Mouse (Mus musculus) retina, postnatal 1 day (tissue): Measurements from ENCODE around the gene Ythdf2.

Experiments used
- DNase-seq: peaks from one replicate; pipeline ENCODE4 v3.0.0-alpha.2; 2012

Ythdf2 gene

DNA sequence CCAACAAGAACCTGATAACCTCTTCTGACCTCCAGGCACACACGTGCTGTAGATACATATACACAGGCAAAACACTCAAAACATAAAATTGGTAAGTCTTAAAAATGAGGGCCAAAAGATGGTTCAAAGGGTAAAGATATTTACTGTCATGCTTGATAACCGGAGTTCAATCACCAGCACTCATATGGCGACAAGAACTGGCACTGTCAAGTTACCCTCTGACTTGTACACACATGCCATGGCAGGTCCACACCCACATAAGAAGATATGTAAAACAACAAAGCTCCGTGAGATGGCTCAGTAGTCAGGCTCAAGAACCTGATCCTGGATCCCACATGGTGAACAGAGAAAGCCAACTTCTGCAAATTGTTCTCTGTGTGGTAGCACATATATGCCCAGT is 4.8 kb downstream of the Ythdf2 start:
- DNase-seq = no peak

GRCm38 (mm10) chr4:132198771-132199170 is 13.3 kb downstream of the Ythdf2 start:
- no peak for DNase-seq

DNA sequence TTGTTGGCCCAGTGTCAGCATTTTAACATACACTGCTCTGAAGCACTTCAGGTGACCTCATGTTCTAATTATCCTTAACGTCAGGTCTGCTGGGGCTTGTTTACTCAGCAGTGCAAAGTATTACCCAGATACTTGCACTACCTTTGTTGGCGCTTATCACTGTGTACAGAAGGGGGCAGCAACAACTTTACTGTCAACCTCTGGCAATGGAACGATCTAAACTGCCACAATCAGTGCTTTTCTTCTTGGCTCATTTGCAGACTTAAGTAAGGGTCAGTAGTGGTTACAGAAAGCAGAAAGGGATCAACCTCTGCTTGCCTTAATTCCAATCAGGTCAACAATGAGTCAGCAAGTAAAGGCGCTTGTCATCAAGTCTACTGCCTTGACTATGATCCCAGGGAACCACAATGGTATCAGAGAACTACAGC is 13.8 kb downstream of the Ythdf2 start:
- peak; percentile 39 for DNase-seq

GRCm38 (mm10) chr4:132194975-132195374 is 17.1 kb downstream of the Ythdf2 start:
- no peak for DNase-seq

DNA sequence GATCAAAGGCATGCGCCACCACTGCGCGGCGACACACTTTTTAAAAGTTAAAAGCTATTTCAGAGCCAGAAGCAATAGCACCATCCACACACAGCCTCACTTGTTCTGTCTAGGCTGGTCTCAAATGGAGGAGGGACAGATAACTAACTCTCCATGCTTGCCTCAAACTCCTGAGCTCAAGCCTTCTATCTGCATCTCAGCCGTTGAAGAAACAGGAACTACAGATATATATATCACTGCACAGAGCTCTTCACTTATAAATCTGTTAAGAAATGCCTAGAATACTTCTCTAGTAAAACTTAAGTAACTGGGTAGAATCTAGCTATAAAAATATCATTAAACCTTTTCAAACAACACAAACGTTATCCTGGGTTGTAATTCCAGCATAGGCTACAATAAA is 17.7 kb downstream of the Ythdf2 start:
- DNase-seq = no peak

- DNase-seq = no peak
These were observed 24.2 kb downstream of the Ythdf2 start for GRCm38 (mm10) chr4:132187826-132188401.

DNA sequence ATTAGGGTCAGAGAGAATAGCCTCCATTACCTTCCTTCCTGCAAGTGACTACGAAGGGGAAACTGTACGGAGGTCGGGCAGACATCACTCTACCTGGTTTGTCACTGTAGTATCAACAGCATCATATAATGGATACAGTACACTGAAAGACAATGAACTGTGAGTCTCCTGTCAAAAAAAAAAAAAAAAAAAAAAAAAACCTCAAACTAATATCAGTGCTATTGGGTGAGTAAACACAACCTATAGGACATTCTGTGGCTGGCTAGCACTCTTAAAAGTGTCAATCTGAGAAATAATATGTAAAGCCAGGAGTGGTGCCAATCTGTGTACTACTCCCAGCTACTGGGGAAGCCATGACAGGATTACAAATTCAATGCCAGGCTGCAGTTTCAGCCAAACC is 28.9 kb downstream of the Ythdf2 start:
- DNase-seq = no peak

- no peak for DNase-seq
These were observed 30.1 kb downstream of the Ythdf2 start for GRCm38 (mm10) chr4:132181721-132182658.

DNA sequence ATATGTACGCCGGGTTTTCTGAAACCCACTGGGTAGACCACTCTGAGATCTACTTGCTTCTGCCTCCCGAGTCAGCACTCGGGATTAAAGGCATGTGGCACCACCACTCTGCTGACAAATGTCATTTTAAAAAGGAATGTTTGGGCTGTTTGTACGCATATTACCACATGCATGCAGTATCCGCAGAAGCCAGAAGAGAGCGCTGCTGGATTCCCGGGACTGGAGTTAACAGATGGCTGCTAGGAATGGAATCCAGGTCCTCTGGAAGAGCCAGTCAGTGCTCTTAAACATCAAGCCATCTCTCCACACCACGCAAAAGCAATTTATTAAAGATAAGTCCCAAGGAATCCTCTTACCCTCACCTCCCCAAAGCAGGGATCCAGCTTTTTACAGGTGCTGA is 31.4 kb downstream of the Ythdf2 start:
- DNase-seq = peak; percentile 46

GRCm38 (mm10) chr4:132178630-132179059 is 33.5 kb downstream of the Ythdf2 start:
- DNase-seq = peak; percentile 85

GRCm38 (mm10) chr4:132176474-132176873 is 35.6 kb downstream of the Ythdf2 start:
- DNase-seq = no peak

DNA sequence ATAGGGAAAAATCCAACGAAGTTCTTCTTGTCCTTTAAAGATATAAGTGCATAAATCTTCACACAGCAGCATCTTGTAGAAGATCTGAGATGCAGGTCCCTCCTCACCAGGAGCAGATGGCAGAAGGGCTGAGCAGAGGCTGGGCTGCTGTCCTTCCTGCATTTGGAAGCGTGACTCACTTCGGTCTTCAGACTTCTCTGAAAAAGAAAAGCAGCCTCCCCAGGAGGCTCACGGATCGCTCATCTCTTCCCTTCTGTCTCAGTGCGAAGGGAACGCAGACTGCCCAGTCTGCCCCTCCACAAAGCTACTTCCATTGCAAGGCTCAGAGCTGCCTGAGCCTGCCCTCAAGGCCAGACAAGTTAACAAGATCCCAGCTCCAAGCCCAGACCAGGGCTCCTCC is 41.2 kb downstream of the Ythdf2 start:
- no peak for DNase-seq

GRCm38 (mm10) chr4:132169761-132170160 is 42.3 kb downstream of the Ythdf2 start:
- DNase-seq = no peak

DNA sequence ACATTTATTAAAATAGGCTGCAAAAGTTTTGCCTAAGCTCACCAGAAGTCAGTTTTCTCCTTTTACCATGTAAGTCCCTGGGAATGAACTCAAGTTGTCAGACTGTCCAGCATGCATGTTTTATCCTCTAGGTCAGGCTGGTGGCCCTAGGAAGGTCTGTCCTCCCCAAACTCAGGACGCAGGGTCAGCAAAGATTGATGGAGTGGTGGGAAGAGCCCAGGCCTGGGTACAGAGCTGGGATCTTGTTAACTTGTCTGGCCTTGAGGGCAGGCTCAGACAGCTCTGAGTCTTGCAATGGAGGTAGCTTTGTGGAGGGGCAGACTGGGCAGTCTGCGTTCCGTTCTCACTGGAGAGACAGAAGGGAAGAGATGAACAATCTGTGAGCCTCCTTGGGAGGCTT is 42.8 kb downstream of the Ythdf2 start:
- no peak for DNase-seq

GRCm38 (mm10) chr4:132167436-132167835 is 44.7 kb downstream of the Ythdf2 start:
- no peak for DNase-seq

- peak; percentile 44 for DNase-seq
These were observed 45.5 kb downstream of the Ythdf2 start for GRCm38 (mm10) chr4:132166350-132167290.

DNA sequence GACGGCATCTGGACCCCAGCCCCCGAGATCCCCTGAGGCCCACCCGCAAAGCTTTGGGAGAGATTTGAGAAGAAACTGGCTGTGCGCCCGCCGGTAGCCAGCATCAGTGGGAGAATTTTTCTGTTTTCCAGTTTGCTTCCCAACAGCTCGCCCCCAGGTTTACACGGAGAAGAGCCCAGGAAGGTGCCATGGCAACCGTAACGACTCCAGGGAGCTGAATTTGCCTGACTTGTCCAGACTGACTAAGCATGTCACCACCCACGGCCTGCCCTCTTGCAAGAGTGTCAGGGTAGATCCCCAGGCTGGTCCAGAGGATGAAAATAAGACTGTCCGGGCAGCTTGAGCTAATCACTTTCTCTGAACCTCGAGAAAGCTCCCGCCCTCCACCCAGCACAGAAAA is 46.4 kb downstream of the Ythdf2 start:
- DNase-seq = peak; percentile 35

DNA sequence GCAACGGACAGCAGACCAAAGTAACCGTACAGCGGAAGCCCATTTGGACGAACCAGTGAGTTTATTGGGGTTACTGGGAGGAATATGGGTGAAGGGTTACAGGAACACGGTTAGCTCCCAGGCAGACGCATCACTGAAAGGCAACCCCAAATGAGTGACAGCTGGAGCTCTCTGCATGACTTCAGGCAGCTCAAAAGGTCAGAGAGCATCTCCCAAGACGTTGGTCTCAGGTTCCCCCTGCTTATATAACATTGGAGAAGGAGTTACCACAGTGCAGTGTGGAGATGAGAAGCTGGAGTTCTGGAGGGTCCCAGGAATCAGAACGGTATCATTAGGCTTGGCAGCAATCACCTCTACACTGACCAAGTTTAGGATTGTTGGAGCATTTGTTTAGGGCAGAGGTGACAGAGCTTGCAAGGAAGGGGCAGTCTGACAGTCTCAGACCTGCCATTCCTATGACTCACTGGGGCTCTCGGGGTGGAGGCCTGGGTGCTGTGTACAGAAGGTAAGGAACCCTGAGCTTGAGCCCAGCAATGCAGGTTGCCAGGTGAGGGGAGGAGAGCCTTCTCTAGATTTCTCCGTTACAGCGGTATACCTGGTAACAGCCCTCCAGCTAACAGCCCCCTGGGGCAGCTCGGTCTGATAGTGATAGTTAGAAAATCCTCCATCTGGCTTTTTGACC is 55.0 kb downstream of the Ythdf2 start:
- DNase-seq = no peak

DNA sequence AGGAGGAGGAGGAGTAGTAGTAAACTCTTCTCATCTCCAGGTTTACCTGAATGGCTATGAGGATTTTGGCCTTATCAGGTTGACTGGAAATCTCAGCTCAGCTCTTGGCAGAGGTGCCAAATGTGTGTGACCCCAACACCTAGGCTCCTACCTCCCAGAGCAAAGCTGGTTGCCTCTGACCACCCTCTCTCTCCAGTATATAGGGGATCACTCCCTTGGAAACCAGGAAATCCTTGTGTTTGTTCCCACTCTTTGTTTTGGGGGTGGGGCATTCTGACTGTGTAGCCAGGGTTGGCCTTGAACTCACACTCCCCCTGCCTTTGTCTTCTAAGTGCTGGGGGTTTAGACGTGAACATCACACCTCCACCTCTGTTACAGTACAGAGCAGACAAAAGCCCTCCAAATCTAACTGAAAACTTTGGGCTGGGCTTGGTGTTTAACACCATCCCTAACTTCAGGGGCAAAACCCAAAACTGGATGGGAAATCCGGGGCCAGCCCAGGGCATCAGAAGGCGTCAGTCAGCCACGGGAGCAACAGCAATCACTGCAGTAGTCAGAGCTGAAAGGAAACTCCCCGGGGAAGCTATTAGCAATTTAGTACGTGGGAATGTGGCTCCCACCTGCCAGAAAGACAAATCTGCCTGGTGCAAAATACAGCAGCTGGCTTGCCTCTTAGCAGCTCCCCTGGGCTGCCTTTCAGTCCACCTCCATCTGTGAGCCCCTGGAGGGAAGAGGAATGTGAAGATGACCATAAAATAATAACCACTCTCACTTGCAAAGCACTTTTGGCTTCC is 57.0 kb downstream of the Ythdf2 start:
- DNase-seq = peak; percentile 27

GRCm38 (mm10) chr4:132151673-132152072 is 60.4 kb downstream of the Ythdf2 start:
- no peak for DNase-seq

GRCm38 (mm10) chr4:132146201-132146600 is 65.9 kb downstream of the Ythdf2 start:
- DNase-seq = peak; percentile 32

- no peak for DNase-seq
These were observed 67.0 kb downstream of the Ythdf2 start for GRCm38 (mm10) chr4:132145092-132145491.
